ENCODE assay signal across 8 mouse cellular contexts in the genomic region with DNA sequence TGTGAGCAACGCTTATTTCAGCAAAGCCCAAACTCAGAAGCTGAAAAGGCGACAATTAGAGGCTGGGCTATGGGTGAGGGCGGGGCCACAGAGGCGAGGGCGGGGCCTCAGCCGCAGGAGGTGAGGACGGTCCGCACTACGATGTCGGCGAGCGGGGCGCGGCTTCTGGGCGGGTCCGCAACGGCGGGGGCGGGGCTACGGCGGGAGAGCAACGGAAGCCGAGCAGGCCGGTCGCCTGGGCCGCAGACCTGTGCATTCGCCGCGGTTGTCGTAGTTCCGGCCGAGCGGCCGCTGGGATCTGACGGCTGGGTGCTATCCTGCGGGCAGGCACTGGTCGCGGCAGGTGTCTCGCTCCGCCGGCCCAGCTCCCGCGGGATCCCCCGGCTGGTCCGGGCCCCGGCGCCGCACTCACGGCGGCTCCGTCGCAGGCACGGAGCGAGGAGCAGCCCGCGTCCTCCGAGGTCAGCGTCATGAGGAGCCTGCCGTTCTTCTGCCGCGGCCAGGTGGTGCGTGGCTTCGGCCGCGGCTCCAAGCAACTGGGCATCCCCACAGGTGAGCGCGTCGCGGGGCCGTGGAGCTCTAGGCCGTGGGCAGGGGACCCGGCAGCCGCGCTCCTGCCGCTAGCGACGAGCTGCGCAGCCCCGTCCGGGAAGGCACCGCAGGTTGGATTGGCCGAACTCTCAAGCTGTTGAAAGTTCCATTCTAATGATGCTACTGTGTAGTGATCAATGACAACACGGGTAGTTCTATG. TPM values are rescaled to one million over a fixed set of nuclear protein-coding genes. Genes with fewer than 3 reads are reported as not detected.
DNase-seq lines count a peak whose midpoint lies in the region; ATAC-seq and TF ChIP-seq lines count a peak whose summit lies in the region.

Rfk (plus strand) TSS at position 203 of the 751 bp plus-strand sequence.

- H3K4me3 ChIP-seq in bone marrow macrophage, adult 2 months (ENCODE audit: insufficient read depth, low read length): peak within 1 kb of the TSS; percentile 93
- H3K4me3 ChIP-seq in embryonic fibroblast, embryonic 13.5 days (ENCODE audit: insufficient read depth, low read length): peak within 1 kb of the TSS; percentile 96
- H3K4me3 ChIP-seq in heart, embryonic 10.5 days: peak within 1 kb of the TSS; percentile 86
- H3K4me3 ChIP-seq in kidney, embryonic 16.5 days (ENCODE audit: low read length): peak within 1 kb of the TSS; percentile 96
- H3K4me3 ChIP-seq in liver, adult 2 months (ENCODE audit: insufficient read depth, low read depth, low read length): peak within 1 kb of the TSS; percentile 95
- H3K4me3 ChIP-seq in myocyte: peak within 1 kb of the TSS; percentile 36

- peak; percentile 95 for DNase-seq in A20 (ENCODE audit: low read depth, low spot score)
- DNase-seq in heart, embryonic 10.5 days (ENCODE audit: low spot score): peak; percentile 96
- peak; percentile 76 for DNase-seq in liver, adult 2 months (ENCODE audit: extremely low read depth, low read depth, low spot score)
- peak; percentile 96 for DNase-seq in splenic B cell, adult 2 months (ENCODE audit: low read depth, low spot score)

- ATAC-seq in kidney, embryonic 16.5 days (ENCODE audit: low FRiP score, low TSS enrichment): peak; percentile 98

- H3ac ChIP-seq in myocyte (ENCODE audit: control insufficient read depth, insufficient read length): peak within 1 kb of the TSS; percentile 58

- peaks cover 18% of the 10 kb centered on the region for H3K27me3 ChIP-seq in heart, embryonic 10.5 days (ENCODE audit: insufficient read depth, poor library complexity, severe bottlenecking)
- H3K27me3 ChIP-seq in kidney, embryonic 16.5 days (ENCODE audit: insufficient read depth, low read length): no peaks in the 10 kb centered on the region
- no peaks in the 10 kb centered on the region for H3K27me3 ChIP-seq in liver, adult 2 months (ENCODE audit: control insufficient read depth, insufficient read depth, low read length)
- H3K27me3 ChIP-seq in myocyte (ENCODE audit: control insufficient read depth, insufficient read depth, insufficient read length): no peaks in the 10 kb centered on the region
- no peaks in the 10 kb centered on the region for H3K27me3 ChIP-seq in splenic B cell, adult 2 months (ENCODE audit: control insufficient read depth, insufficient read depth, low read length, poor library complexity, severe bottlenecking)

- TF ChIP-seq POLR2A in bone marrow macrophage, adult 2 months (IDR thresholded peaks at IDR 0.05; ENCODE audit: borderline replicate concordance, low read depth, low read length): peak; percentile 91; the same call in 1 of the 2 replicates
- TF ChIP-seq POLR2A in embryonic fibroblast, embryonic 13.5 days (IDR thresholded peaks at IDR 0.05; ENCODE audit: low read depth, low read length): peak; percentile 89
- peak; percentile 97 for TF ChIP-seq POLR2A in liver, adult 2 months (IDR thresholded peaks at IDR 0.05; ENCODE audit: extremely low read depth, insufficient read depth, low read length)
- TF ChIP-seq POLR2A in myocyte (IDR thresholded peaks at IDR 0.05; ENCODE audit: insufficient read length, low read depth): peak; percentile 96

- peak within 1 kb of the TSS; percentile 71 for H3K4me2 ChIP-seq in kidney, embryonic 16.5 days (replicated peaks; ENCODE audit: low read depth, low read length)
- H3K4me2 ChIP-seq in myocyte (ENCODE audit: low read depth): peak within 1 kb of the TSS; percentile 94

- H3K79me2 ChIP-seq in liver, adult 2 months (ENCODE audit: control insufficient read depth, insufficient read depth, low read length): no peaks in the 10 kb centered on the region; the same call in 1 of the 2 replicates
- peaks cover 9% of the 10 kb centered on the region for H3K79me2 ChIP-seq in myocyte (ENCODE audit: control insufficient read depth, insufficient read depth)

- TF ChIP-seq CTCF in bone marrow macrophage, adult 2 months (IDR thresholded peaks at IDR 0.05; ENCODE audit: low read depth, low read length): no peak
- no peak for TF ChIP-seq CTCF in embryonic fibroblast, embryonic 13.5 days (IDR thresholded peaks at IDR 0.05; ENCODE audit: borderline replicate concordance, insufficient read depth, low read length)
- no peak for TF ChIP-seq CTCF in liver, adult 2 months (IDR thresholded peaks at IDR 0.05; ENCODE audit: low read depth, low read length)

- no peaks in the 10 kb centered on the region for H3K9me3 ChIP-seq in heart, embryonic 10.5 days
- H3K9me3 ChIP-seq in kidney, embryonic 16.5 days (ENCODE audit: low read length): no peaks in the 10 kb centered on the region

- peaks cover 14% of the 10 kb centered on the region for H3K36me3 ChIP-seq in heart, embryonic 10.5 days
- peaks cover 16% of the 10 kb centered on the region for H3K36me3 ChIP-seq in kidney, embryonic 16.5 days (ENCODE audit: insufficient read depth, low read length)
- peaks cover 15% of the 10 kb centered on the region; the same call in 1 of the 2 replicates for H3K36me3 ChIP-seq in liver, adult 2 months (ENCODE audit: control insufficient read depth, insufficient read depth, low read length)
- no peaks in the 10 kb centered on the region for H3K36me3 ChIP-seq in myocyte (ENCODE audit: control insufficient read depth, insufficient read depth)
- H3K36me3 ChIP-seq in splenic B cell, adult 2 months (ENCODE audit: control insufficient read depth, insufficient read depth, low read length, poor library complexity, severe bottlenecking): peaks cover 3% of the 10 kb centered on the region; the same call in 1 of the 2 replicates

- H3K4me1 ChIP-seq in bone marrow macrophage, adult 2 months (ENCODE audit: control insufficient read depth, insufficient read depth, low read length): peaks cover 13% of the 10 kb centered on the region
- H3K4me1 ChIP-seq in embryonic fibroblast, embryonic 13.5 days (ENCODE audit: control insufficient read depth, insufficient read depth, low read length): no peaks in the 10 kb centered on the region; the same call in 1 of the 2 replicates
- H3K4me1 ChIP-seq in heart, embryonic 10.5 days: peaks cover 5% of the 10 kb centered on the region; the same call in 1 of the 2 replicates
- peaks cover 18% of the 10 kb centered on the region for H3K4me1 ChIP-seq in kidney, embryonic 16.5 days (ENCODE audit: insufficient read depth, low read length)
- H3K4me1 ChIP-seq in liver, adult 2 months (ENCODE audit: control insufficient read depth, insufficient read depth, low read length): peaks cover 4% of the 10 kb centered on the region; the same call in 1 of the 2 replicates

- H3K27ac ChIP-seq in bone marrow macrophage, adult 2 months (ENCODE audit: insufficient read depth, low read depth, low read length): peak within 1 kb of the TSS; percentile 13; the same call in 1 of the 2 replicates
- 0 out of 2 replicates have a peak within 1 kb of the TSS, but pooled peaks have one; percentile 7 for H3K27ac ChIP-seq in embryonic fibroblast, embryonic 13.5 days (ENCODE audit: insufficient read depth, low read length)
- peak within 1 kb of the TSS; percentile 91 for H3K27ac ChIP-seq in heart, embryonic 10.5 days
- H3K27ac ChIP-seq in kidney, embryonic 16.5 days (ENCODE audit: low read length): peak within 1 kb of the TSS; percentile 78
- H3K27ac ChIP-seq in liver, adult 2 months (replicated peaks; ENCODE audit: insufficient read depth, low read depth, low read length): peak within 1 kb of the TSS; percentile 77

- WGBS in heart, embryonic 10.5 days: under 1% methylated on average over 78 of the region's 83 CpGs
- WGBS in kidney, embryonic 16.5 days: under 1% methylated on average over 80 of the region's 83 CpGs
- WGBS in liver, adult 2 months: under 1% methylated on average over 82 of the region's 83 CpGs

- H3K9ac ChIP-seq in kidney, embryonic 16.5 days (replicated peaks; ENCODE audit: low read length): peak within 1 kb of the TSS; percentile 88
- H3K9ac ChIP-seq in liver, adult 2 months (ENCODE audit: low read depth, low read length): peak within 1 kb of the TSS; percentile 98

TF ChIP-seq in myocyte, 11 proteins besides CTCF, POLR2A, EP300 and RAD21:
- TF ChIP-seq USF1 (IDR thresholded peaks at IDR 0.05; ENCODE audit: low read depth) (no peak), SRF (IDR thresholded peaks at IDR 0.05; ENCODE audit: control insufficient read depth, insufficient read length, low read depth) (no peak), TCF12 (IDR thresholded peaks at IDR 0.05; ENCODE audit: insufficient read depth, poor library complexity, severe bottlenecking) (no peak), MYOD1 (IDR thresholded peaks at IDR 0.05; ENCODE audit: control insufficient read depth in 1 of 3, insufficient read length in 2 of 3, low read depth in 2 of 3) (peak in 1 of 3 experiments; percentile 36), TCF3 (IDR thresholded peaks at IDR 0.05; ENCODE audit: insufficient read length, low read depth) (peak; percentile 12), E2F4 (IDR thresholded peaks at IDR 0.05; ENCODE audit: insufficient read depth) (no peak), MAX (IDR thresholded peaks at IDR 0.05; ENCODE audit: low read depth) (no peak), CEBPB (IDR thresholded peaks at IDR 0.05; ENCODE audit: insufficient read depth, poor library complexity, severe bottlenecking) (no peak), POLR2AphosphoS2 (IDR thresholded peaks at IDR 0.05; ENCODE audit: insufficient read length, low read depth) (peak; percentile 93), MYOG (IDR thresholded peaks at IDR 0.05; ENCODE audit: control insufficient read depth in 1 of 3, insufficient read depth in 1 of 3, insufficient read length in 2 of 3, low read depth in 2 of 3) (peak in 1 of 3 experiments; percentile 49), REST (IDR thresholded peaks at IDR 0.05; ENCODE audit: insufficient read depth, insufficient read length) (no peak)

RNA-seq across cellular contexts. Expression of gene Rfk, which starts in this region (rescaled TPM):
- polyA plus RNA-seq in bone marrow macrophage, adult 2 months (2012; ENCODE audit: insufficient read depth, insufficient read length, missing spikeins): 40.7 and 41.4 TPM in 2 replicates
- 34.2 and 44.5 TPM in 2 replicates for polyA plus RNA-seq in embryonic fibroblast, embryonic 13.5 days (2011; ENCODE audit: insufficient read length, low read depth, missing spikeins)
- 52.6 and 57.7 TPM in 2 replicates for polyA plus RNA-seq in heart, embryonic 10.5 days (2016; fragmentation: Nextera tagmentation; extraction: Ambion mirVana)
- 78.6 and 79.5 TPM in 2 replicates for polyA plus RNA-seq in kidney, embryonic 16.5 days (2015; fragmentation: Nextera tagmentation; extraction: Ambion mirVana)
- total RNA-seq in liver, adult 2 months (2014; rRNA removed): 38.1 and 43.8 TPM in 2 replicates
- 51.2 and 53.3 TPM in 2 replicates for polyA plus RNA-seq in liver, adult 2 months (2012; rRNA removed)
- polyA plus RNA-seq in myocyte (2012; fragmentation: generic; extraction: Trizol): 18.1 TPM

Comparison
In these comparisons a context has a peak if more than half of its experiments do, and no peak if none do; other contexts are left out.
1. Peak in every context shown above with its lines: DNase-seq, ATAC-seq, H3K4me3 ChIP-seq and H3K27ac ChIP-seq.
2. H3K27ac ChIP-seq: peak in every context shown above with its lines; median percentile 91 in heart, embryonic 10.5 days; 78 in kidney, embryonic 16.5 days; 77 in liver, adult 2 months; 13 in bone marrow macrophage, adult 2 months; 7 in embryonic fibroblast, embryonic 13.5 days.
3. H3K4me3 ChIP-seq: peak in every context shown above with its lines; median percentile 96 in embryonic fibroblast, embryonic 13.5 days; 96 in kidney, embryonic 16.5 days; 95 in liver, adult 2 months; 93 in bone marrow macrophage, adult 2 months; 86 in heart, embryonic 10.5 days; 36 in myocyte.